Mouse (Mus musculus) MEL (cell line): ENCODE measurements around the gene Heatr3. TPM values are rescaled to one million over a fixed set of nuclear protein-coding genes. Genes with fewer than 3 reads are reported as not detected.

Source experiments
- DNase-seq: peaks from one replicate; pipeline ENCODE4 v3.0.0; 2011; ENCODE audit warnings: low read depth, low spot score
- H3K27ac ChIP-seq: 2 replicates; pipeline ENCODE4 v1.5.1; 2012; ENCODE audit warnings: low read depth, mild to moderate bottlenecking, control low read depth, low read length, moderate library complexity; ENCODE audit not compliant: control insufficient read depth
- H3K27me3 ChIP-seq, 2 experiments: fragments of 150-350 bp in 1 of 2; sonication (generic) in 1 of 2; 2 replicates each; pipeline ENCODE4 v1.6.1; 2012; ENCODE audit warnings: low read length in 2 of 2, mild to moderate bottlenecking in 2 of 2, improper control_type of control experiment in 1 of 2, moderate library complexity in 1 of 2; ENCODE audit not compliant: insufficient read depth in 2 of 2, control insufficient read depth in 1 of 2
- H3K36me3 ChIP-seq, 2 experiments: 2 replicates each; pipeline ENCODE4 v1.6.1; 2012 to 2014; ENCODE audit warnings: low read length in 2 of 2, improper control_type of control experiment in 1 of 2, inconsistent platforms in 1 of 2, mild to moderate bottlenecking in 1 of 2; ENCODE audit not compliant: insufficient read depth in 2 of 2, control insufficient read depth in 1 of 2
- H3K4me1 ChIP-seq, 2 experiments: fragments of 150-350 bp in 1 of 2; sonication (generic) in 1 of 2; 2 replicates each; pipeline ENCODE4 v1.6.1; 2012; ENCODE audit warnings: low read length in 2 of 2, improper control_type of control experiment in 1 of 2, mild to moderate bottlenecking in 1 of 2; ENCODE audit not compliant: insufficient read depth in 2 of 2, control insufficient read depth in 1 of 2
- H3K4me3 ChIP-seq, 2 experiments: fragments of 150-350 bp in 1 of 2; sonication (generic) in 1 of 2; 2 replicates each; pipeline ENCODE4 v1.5.1; 2012; ENCODE audit warnings: low read depth in 2 of 2, low read length in 2 of 2, mild to moderate bottlenecking in 2 of 2, moderate library complexity in 2 of 2, control low read depth in 1 of 2, improper control_type of control experiment in 1 of 2; ENCODE audit not compliant: control insufficient read depth in 1 of 2, insufficient read depth in 1 of 2
- H3K79me2 ChIP-seq: 2 replicates; pipeline ENCODE4 v1.6.1; 2012; ENCODE audit warnings: mild to moderate bottlenecking, low read length, moderate library complexity; ENCODE audit not compliant: control insufficient read depth, poor library complexity, insufficient read depth
- H3K9ac ChIP-seq: 2 replicates; pipeline ENCODE4 v1.6.1; 2012; ENCODE audit warnings: low read depth, mild to moderate bottlenecking, control low read depth, low read length, moderate library complexity; ENCODE audit not compliant: control insufficient read depth, poor library complexity, severe bottlenecking
- H3K9me3 ChIP-seq: fragments of 150-350 bp; sonication (generic); replicated peaks from 2 replicates; pipeline ENCODE4 v1.6.1; 2012; ENCODE audit warnings: mild to moderate bottlenecking, low read length, improper control_type of control experiment, moderate library complexity; ENCODE audit not compliant: insufficient read depth
- BHLHE40 ChIP-seq: IDR thresholded peaks from 2 replicates; pipeline ENCODE4 v1.6.1; 2012; ENCODE audit warnings: low read depth, mild to moderate bottlenecking, inconsistent platforms, low read length, improper control_type of control experiment, borderline replicate concordance
- CHD1 ChIP-seq: IDR thresholded peaks from 2 replicates; pipeline ENCODE4 v1.6.1; 2012; ENCODE audit warnings: low read depth, mild to moderate bottlenecking, inconsistent platforms, low read length, improper control_type of control experiment
- CHD2 ChIP-seq: IDR thresholded peaks from 2 replicates; pipeline ENCODE4 v1.6.1; 2011; ENCODE audit warnings: low read length, improper control_type of control experiment
- CTCF ChIP-seq, 3 experiments: IDR thresholded peaks in 2 of 3; conservative IDR thresholded peaks in 1 of 3; 2 replicates each; pipeline ENCODE4 v1.5.1; 2011 to 2012; ENCODE audit warnings: low read length in 3 of 3, low read depth in 2 of 3, mild to moderate bottlenecking in 2 of 3, improper control_type of control experiment in 1 of 3, inconsistent platforms in 1 of 3, mixed read lengths in 1 of 3, moderate library complexity in 1 of 3; ENCODE audit not compliant: control insufficient read depth in 1 of 3, insufficient read depth in 1 of 3, poor library complexity in 1 of 3, severe bottlenecking in 1 of 3
- E2F4 ChIP-seq: IDR thresholded peaks from 2 replicates; pipeline ENCODE4 v1.6.1; 2011; ENCODE audit warnings: low read depth, low read length, improper control_type of control experiment, borderline replicate concordance
- ELF1 ChIP-seq: IDR thresholded peaks from 2 replicates; pipeline ENCODE4 v1.6.1; 2014; ENCODE audit warnings: low read depth, mild to moderate bottlenecking, inconsistent platforms, low read length, improper control_type of control experiment, moderate library complexity
- ETS1 ChIP-seq: IDR thresholded peaks from 2 replicates; pipeline ENCODE4 v1.6.1; 2012; ENCODE audit warnings: low read depth, mild to moderate bottlenecking, inconsistent platforms, low read length, improper control_type of control experiment, moderate library complexity
- GATA1 ChIP-seq: IDR thresholded peaks from 2 replicates; pipeline ENCODE4 v1.6.1; 2011; ENCODE audit warnings: low read depth, low read length, improper control_type of control experiment
- HCFC1 ChIP-seq: IDR thresholded peaks from 2 replicates; pipeline ENCODE4 v1.6.1; 2012; ENCODE audit warnings: low read depth, mild to moderate bottlenecking, inconsistent platforms, low read length, improper control_type of control experiment, moderate library complexity
- JUND ChIP-seq: IDR thresholded peaks from 2 replicates; pipeline ENCODE4 v1.6.1; 2011; ENCODE audit warnings: low read depth, mild to moderate bottlenecking, improper control_type of control experiment, low read length
- KAT2A ChIP-seq: conservative IDR thresholded peaks from 2 replicates; pipeline ENCODE4 v1.6.1; 2012; ENCODE audit warnings: low read depth, low read length, improper control_type of control experiment, inconsistent platforms
- MAFK ChIP-seq: IDR thresholded peaks from 2 replicates; pipeline ENCODE4 v1.6.1; 2011; ENCODE audit warnings: low read depth, mild to moderate bottlenecking, low read length, improper control_type of control experiment, borderline replicate concordance
- MAX ChIP-seq: IDR thresholded peaks from 2 replicates; pipeline ENCODE4 v1.6.1; 2011; ENCODE audit warnings: low read length, improper control_type of control experiment
- MAZ ChIP-seq: IDR thresholded peaks from 2 replicates; pipeline ENCODE4 v1.6.1; 2012; ENCODE audit warnings: low read depth, mild to moderate bottlenecking, inconsistent platforms, low read length, improper control_type of control experiment
- MEF2A ChIP-seq: IDR thresholded peaks from 2 replicates; pipeline ENCODE4 v1.6.1; 2014; ENCODE audit warnings: low read depth, mild to moderate bottlenecking, inconsistent platforms, low read length, improper control_type of control experiment; ENCODE audit not compliant: poor library complexity, insufficient replicate concordance, severe bottlenecking; ENCODE audit errors: extremely low read depth
- MYB ChIP-seq: IDR thresholded peaks from 2 replicates; pipeline ENCODE4 v1.6.1; 2011; ENCODE audit warnings: mild to moderate bottlenecking, low read depth, low read length, improper control_type of control experiment
- NELFE ChIP-seq: IDR thresholded peaks from 2 replicates; pipeline ENCODE4 v1.6.1; 2011; ENCODE audit warnings: low read depth, low read length, improper control_type of control experiment
- NRF1 ChIP-seq: IDR thresholded peaks from 2 replicates; pipeline ENCODE4 v1.6.1; 2014; ENCODE audit warnings: low read depth, mild to moderate bottlenecking, inconsistent platforms, low read length, improper control_type of control experiment, moderate library complexity; ENCODE audit not compliant: poor library complexity, insufficient read depth, severe bottlenecking
- POLR2A ChIP-seq, 2 experiments: IDR thresholded peaks; 2 replicates each; pipeline ENCODE4 v1.6.1; 2011 to 2012; ENCODE audit warnings: low read length in 2 of 2, mild to moderate bottlenecking in 2 of 2, control low read depth in 1 of 2, improper control_type of control experiment in 1 of 2, low read depth in 1 of 2, moderate library complexity in 1 of 2; ENCODE audit not compliant: control insufficient read depth in 1 of 2, insufficient read depth in 1 of 2, poor library complexity in 1 of 2
- POLR2AphosphoS2 ChIP-seq: IDR thresholded peaks from 2 replicates; pipeline ENCODE4 v1.6.1; 2011; ENCODE audit warnings: low read length, improper control_type of control experiment
- RAD21 ChIP-seq: IDR thresholded peaks from 2 replicates; pipeline ENCODE4 v1.6.1; 2011; ENCODE audit warnings: mild to moderate bottlenecking, low read depth, low read length, improper control_type of control experiment
- RCOR1 ChIP-seq: IDR thresholded peaks from 2 replicates; pipeline ENCODE4 v1.6.1; 2012; ENCODE audit warnings: low read depth, mild to moderate bottlenecking, inconsistent platforms, low read length, improper control_type of control experiment
- SIN3A ChIP-seq: IDR thresholded peaks from 2 replicates; pipeline ENCODE4 v1.6.1; 2012; ENCODE audit warnings: low read length, improper control_type of control experiment, inconsistent platforms
- TAL1 ChIP-seq: IDR thresholded peaks from 2 replicates; pipeline ENCODE4 v1.6.1; 2012; ENCODE audit warnings: mild to moderate bottlenecking, inconsistent platforms, low read length, moderate library complexity, mixed read lengths
- TBP ChIP-seq: IDR thresholded peaks from 2 replicates; pipeline ENCODE4 v1.8.0; 2011; ENCODE audit warnings: low read depth, low read length, improper control_type of control experiment
- UBTF ChIP-seq: IDR thresholded peaks from 2 replicates; pipeline ENCODE4 v1.6.1; 2012; ENCODE audit warnings: low read depth, mild to moderate bottlenecking, inconsistent platforms, low read length, improper control_type of control experiment, moderate library complexity, borderline replicate concordance; ENCODE audit not compliant: insufficient read depth
- USF1 ChIP-seq: IDR thresholded peaks from 2 replicates; pipeline ENCODE4 v1.6.1; 2014; ENCODE audit warnings: low read depth, mild to moderate bottlenecking, inconsistent platforms, low read length, improper control_type of control experiment, moderate library complexity
- ZKSCAN1 ChIP-seq: IDR thresholded peaks from 2 replicates; pipeline ENCODE4 v1.6.1; 2012; ENCODE audit warnings: low read depth, mild to moderate bottlenecking, inconsistent platforms, low read length, improper control_type of control experiment, moderate library complexity
- ZMIZ1 ChIP-seq: IDR thresholded peaks from 2 replicates; pipeline ENCODE4 v1.6.1; 2012; ENCODE audit warnings: low read depth, mild to moderate bottlenecking, inconsistent platforms, low read length, improper control_type of control experiment, moderate library complexity
- ZNF384 ChIP-seq: IDR thresholded peaks from 2 replicates; pipeline ENCODE4 v1.6.1; 2012; ENCODE audit warnings: low read depth, mild to moderate bottlenecking, inconsistent platforms, low read length, improper control_type of control experiment
- polyA plus RNA-seq, 2 experiments: library from polyadenylated mRNA; stranded (reverse) in 1 of 2; unstranded in 1 of 2; fragments of >175 nt in 1 of 2; fragments of >200 nt in 1 of 2; gene quantifications; 2 replicates each; pipeline versions ENCODE4 v1.2.1 to v1.2.4; 2012; ENCODE audit warnings: low replicate concordance in 2 of 2, low read depth in 1 of 2; ENCODE audit not compliant: insufficient read length in 2 of 2, insufficient read depth in 1 of 2, missing spikeins in 1 of 2
- total RNA-seq: library from RNA; depleted of rRNA; stranded (reverse); fragments of 300-350 nt; gene quantifications from 2 replicates; pipeline ENCODE4 v1.2.3, GENCODE M21; 2012

Heatr3 gene
- total and polyA plus RNA-seq, 3 experiments = 59.6 to 60.3 TPM; not detected in 1

GRCm38 (mm10) chr8:88198551-88198944 lies 60.9 kb downstream of the Heatr3 start:
- DNase-seq = peak; percentile 60
- Histone ChIP-seq H3K4me1 (peaks cover 5 to 17% of the 10 kb centered on the region in 2 experiments), H3K36me3 (peaks cover 0 to 15% of the 10 kb centered on the region in 2 experiments; a peak in 3 of 4 replicates), H3K4me3 (peak overlapping the region; percentile 83 to 84), H3K9ac (peak overlapping the region; percentile 96), H3K79me2 (peaks cover 40% of the 10 kb centered on the region), H3K27ac (peak overlapping the region; percentile 57), H3K27me3 (no peaks in the 10 kb centered on the region; a peak in 1 of 4 replicates), H3K9me3 (no peaks in the 10 kb centered on the region)
- TF ChIP-seq SIN3A (0 out of 2 replicates have a peak, but pooled peaks have one; percentile 14), NRF1 (peak; percentile 62; the same call in 1 of the 2 replicates), MEF2A (no peak), E2F4 (0 out of 2 replicates have a peak, but pooled peaks have one; percentile 23)

GRCm38 (mm10) chr8:88198945-88199571 lies 61.4 kb downstream of the Heatr3 start, which contains the start of gene Tent4b:
Gene Tent4b, plus strand, starts transcription at chr8:88199213.
- Histone ChIP-seq H3K27ac (peak within 1 kb of the TSS; percentile 85), H3K9me3 (no peaks in the 10 kb centered on the region), H3K27me3 (no peaks in the 10 kb centered on the region; a peak in 1 of 4 replicates), H3K36me3 (peaks cover 2 to 15% of the 10 kb centered on the region in 2 experiments; a peak in 3 of 4 replicates), H3K79me2 (peaks cover 40% of the 10 kb centered on the region), H3K4me3 (peak within 1 kb of the TSS; percentile 86), H3K9ac (peak within 1 kb of the TSS; percentile 96), H3K4me1 (peaks cover 5 to 17% of the 10 kb centered on the region in 2 experiments)
- DNase-seq = peak; percentile 90
- TF ChIP-seq TBP (peak; percentile 50; the same call in 1 of the 2 replicates), HCFC1 (0 out of 2 replicates have a peak, but pooled peaks have one; percentile 46), KAT2A (no peak), ZNF384 (no peak), E2F4 (no peak), BHLHE40 (no peak), CHD2 (no peak), ZKSCAN1 (no peak), MYB (no peak), MAZ (0 out of 2 replicates have a peak, but pooled peaks have one; percentile 20), POLR2A (IDR thresholded peaks at IDR 0.05; ENCODE audit: control insufficient read depth in 1 of 2, insufficient read depth in 1 of 2, low read depth in 1 of 2, low read length in 2 of 2, poor library complexity in 1 of 2) (peak; percentile 92 to 94), CTCF (IDR thresholded peaks at IDR 0.05 in 2 of 3, conservative IDR thresholded peaks at IDR 0.05 in 1 of 3; ENCODE audit: control insufficient read depth in 1 of 3, insufficient read depth in 1 of 3, low read depth in 2 of 3, low read length in 3 of 3, poor library complexity in 1 of 3, severe bottlenecking in 1 of 3) (no peak), ETS1 (no peak), NELFE (peak; percentile 94), MAX (peak; percentile 73), NRF1 (no peak), ZMIZ1 (peak; percentile 84; the same call in 1 of the 2 replicates), RAD21 (no peak), USF1 (no peak), TAL1 (no peak), MAFK (no peak), UBTF (0 out of 2 replicates have a peak, but pooled peaks have one; percentile 53), CHD1 (no peak), POLR2AphosphoS2 (peak; percentile 58; the same call in 1 of the 2 replicates), RCOR1 (no peak), ELF1 (0 out of 2 replicates have a peak, but pooled peaks have one; percentile 29), GATA1 (no peak), JUND (no peak)
